Mouse (Mus musculus): ENCODE results near the gene Apela. TPM values are rescaled to one million over a fixed set of nuclear protein-coding genes. Genes with fewer than 3 reads are reported as not detected.

Gene Apela
- polyA plus RNA-seq, 1 experiment from 2014 or later, result 4.2 TPM

DNA sequence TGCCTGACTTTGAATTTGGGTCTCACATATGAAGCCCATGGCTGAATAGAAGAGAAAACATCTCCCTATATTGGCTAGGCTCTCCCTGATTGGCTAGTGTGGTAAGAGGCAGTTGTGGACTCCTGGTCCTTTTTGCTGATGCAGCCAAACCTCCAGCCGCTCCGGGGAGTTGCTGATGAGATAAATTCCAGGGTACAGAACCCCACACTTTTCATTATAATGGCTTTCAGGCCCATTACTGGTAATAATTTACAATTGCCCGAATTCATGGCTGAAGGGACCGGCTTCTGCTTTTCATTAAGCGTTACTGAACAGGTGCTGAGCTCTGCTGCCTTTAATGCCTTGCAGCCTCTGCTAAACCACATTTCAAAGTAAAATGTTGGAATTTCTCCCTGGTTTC lies 16.8 kb upstream of the Apela start:
- Histone ChIP-seq H3K27ac (no peak overlapping the region), H3K9me3 (no peaks in the 10 kb centered on the region), H3K4me1 (no peaks in the 10 kb centered on the region; the same call in 1 of the 2 replicates), H3K4me3 (no peak overlapping the region), H3K4me2 (replicated peaks) (no peak overlapping the region), H3K9ac (no peak overlapping the region), H3K36me3 (no peaks in the 10 kb centered on the region), H3K27me3 (no peaks in the 10 kb centered on the region)
- 29% methylated on average over 5 of the region's 5 CpGs for WGBS
- ATAC-seq (ENCODE audit: insufficient number of reproducible peaks, insufficient read depth, low FRiP score, low TSS enrichment), result no peak

DNA sequence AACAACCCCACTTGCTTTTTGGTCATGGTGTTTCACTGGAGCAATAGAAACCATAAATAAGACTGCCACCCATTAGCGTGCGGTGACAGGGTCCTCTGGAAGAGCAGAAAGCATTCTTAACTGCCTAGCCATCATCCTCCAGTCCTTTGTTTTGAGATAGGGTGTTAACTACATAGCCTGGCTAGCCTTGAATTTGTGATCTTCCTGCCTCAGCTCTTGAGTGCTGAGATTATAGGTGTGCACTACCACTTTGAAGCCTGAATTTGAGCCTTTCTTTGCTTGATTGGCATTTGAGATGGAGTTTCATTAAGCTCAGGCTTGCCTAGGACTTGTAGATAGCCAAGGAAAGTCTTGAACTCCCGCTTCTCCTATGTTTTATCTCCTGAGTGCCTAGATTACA lies 16.4 kb upstream of the Apela start:
- Histone ChIP-seq H3K36me3 (no peaks in the 10 kb centered on the region), H3K9ac (no peak overlapping the region), H3K27me3 (no peaks in the 10 kb centered on the region), H3K4me1 (no peaks in the 10 kb centered on the region; the same call in 1 of the 2 replicates), H3K27ac (no peak overlapping the region), H3K4me2 (replicated peaks) (no peak overlapping the region), H3K9me3 (no peaks in the 10 kb centered on the region), H3K4me3 (no peak overlapping the region)
- no peak for ATAC-seq (ENCODE audit: insufficient number of reproducible peaks, insufficient read depth, low FRiP score, low TSS enrichment)
- WGBS, result 80% methylated on average over 3 of the region's 3 CpGs

GRCm38 (mm10) chr8:65047801-65048200 lies 10.7 kb upstream of the Apela start:
- Histone ChIP-seq H3K4me2 (replicated peaks) (no peak overlapping the region), H3K9ac (no peak overlapping the region), H3K4me3 (no peak overlapping the region), H3K9me3 (no peaks in the 10 kb centered on the region), H3K4me1 (no peaks in the 10 kb centered on the region), H3K27me3 (no peaks in the 10 kb centered on the region), H3K27ac (no peak overlapping the region), H3K36me3 (no peaks in the 10 kb centered on the region)
- 83% methylated on average over 4 of the region's 4 CpGs for whole genome bisulfite sequencing
- ATAC-seq (ENCODE audit: insufficient number of reproducible peaks, insufficient read depth, low FRiP score, low TSS enrichment), result no peak

DNA sequence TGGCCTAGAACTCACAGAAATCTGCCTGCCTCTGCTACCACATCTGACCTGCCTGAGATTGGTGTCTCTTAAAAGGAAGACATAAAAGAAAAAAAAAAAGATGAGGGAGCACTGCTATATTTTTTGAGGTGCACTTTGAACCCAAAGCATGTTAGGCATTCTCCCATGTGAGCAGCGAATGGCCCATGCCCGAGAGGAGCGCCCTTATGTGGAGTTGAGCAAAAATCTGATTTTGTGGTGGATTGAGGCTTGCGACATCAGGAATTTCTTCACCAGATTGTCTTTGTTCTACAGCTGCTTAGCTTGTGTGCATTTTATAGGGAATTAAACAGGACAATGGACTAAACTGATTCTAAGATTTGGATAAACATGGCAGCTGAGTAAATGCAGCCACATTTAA lies 10.1 kb upstream of the Apela start:
- no peaks in the 10 kb centered on the region for H3K4me1 ChIP-seq
- 96% methylated on average over 4 of the region's 4 CpGs for WGBS
- ATAC-seq (ENCODE audit: insufficient number of reproducible peaks, insufficient read depth, low FRiP score, low TSS enrichment), result no peak
- H3K4me3 ChIP-seq, result no peak overlapping the region
- H3K9me3 ChIP-seq, result no peaks in the 10 kb centered on the region
- no peak overlapping the region for H3K9ac ChIP-seq
- H3K27me3 ChIP-seq, result no peaks in the 10 kb centered on the region
- no peak overlapping the region for H3K4me2 ChIP-seq (replicated peaks)
- H3K36me3 ChIP-seq, result no peaks in the 10 kb centered on the region
- H3K27ac ChIP-seq, result no peak overlapping the region

DNA sequence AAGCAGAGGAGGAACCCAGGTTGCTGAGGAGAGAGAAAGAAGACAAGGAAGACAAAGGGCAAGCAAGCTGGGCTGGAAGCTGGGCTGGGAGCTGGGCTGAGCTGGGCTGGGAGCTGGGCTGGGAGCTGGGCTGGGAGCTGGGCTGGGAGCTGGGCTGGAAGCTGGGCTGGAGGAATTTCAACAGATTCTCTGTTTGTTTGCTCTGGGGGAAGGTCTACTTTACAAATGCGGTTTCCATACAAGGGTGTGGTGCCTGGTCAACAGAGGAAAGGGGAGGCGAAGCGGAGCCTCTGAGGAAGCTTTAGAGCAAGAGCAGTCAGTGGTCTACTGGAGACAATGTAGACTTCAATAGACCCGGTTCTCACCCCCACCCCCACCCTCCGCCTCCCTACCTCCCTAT lies 9.4 kb upstream of the Apela start:
- ATAC-seq (ENCODE audit: insufficient number of reproducible peaks, insufficient read depth, low FRiP score, low TSS enrichment), result 0 out of 2 replicates have a peak, but pooled peaks have one; percentile 28
- Histone ChIP-seq H3K4me3 (no peak overlapping the region), H3K4me2 (replicated peaks) (no peak overlapping the region), H3K4me1 (no peaks in the 10 kb centered on the region), H3K27ac (no peak overlapping the region), H3K36me3 (no peaks in the 10 kb centered on the region), H3K9me3 (no peaks in the 10 kb centered on the region), H3K27me3 (no peaks in the 10 kb centered on the region), H3K9ac (no peak overlapping the region)
- 55% methylated on average over 5 of the region's 5 CpGs for WGBS

GRCm38 (mm10) chr8:65034136-65034535 lies 3.0 kb downstream of the Apela start:
- no peak overlapping the region for H3K27ac ChIP-seq
- H3K27me3 ChIP-seq, result no peaks in the 10 kb centered on the region
- no peak overlapping the region for H3K9ac ChIP-seq
- H3K4me2 ChIP-seq (replicated peaks), result no peak overlapping the region
- no peaks in the 10 kb centered on the region for H3K4me1 ChIP-seq
- no peak for ATAC-seq (ENCODE audit: insufficient number of reproducible peaks, insufficient read depth, low FRiP score, low TSS enrichment)
- 51% methylated on average over 2 of the region's 2 CpGs for WGBS
- no peaks in the 10 kb centered on the region for H3K9me3 ChIP-seq
- no peak overlapping the region for H3K4me3 ChIP-seq
- no peaks in the 10 kb centered on the region for H3K36me3 ChIP-seq

- WGBS, result 83% methylated on average over 13 of the region's 13 CpGs
These were observed 4.1 kb downstream of the Apela start for GRCm38 (mm10) chr8:65033056-65033455.

GRCm38 (mm10) chr8:65032107-65032506 lies 5.0 kb downstream of the Apela start:
- ATAC-seq (ENCODE audit: insufficient number of reproducible peaks, insufficient read depth, low FRiP score, low TSS enrichment), result no peak
- WGBS, result 100% methylated on average over 1 of the region's 1 CpGs
- Histone ChIP-seq H3K4me2 (replicated peaks) (no peak overlapping the region), H3K4me1 (no peaks in the 10 kb centered on the region), H3K27ac (no peak overlapping the region), H3K9me3 (no peaks in the 10 kb centered on the region), H3K36me3 (no peaks in the 10 kb centered on the region), H3K4me3 (no peak overlapping the region), H3K27me3 (no peaks in the 10 kb centered on the region), H3K9ac (no peak overlapping the region)

More at GRCm38 (mm10) chr8:65033056-65033455, 4.1 kb downstream of the Apela start:
- H3K27ac ChIP-seq, result no peak overlapping the region
- H3K4me1 ChIP-seq, result no peaks in the 10 kb centered on the region
- H3K9ac ChIP-seq, result no peak overlapping the region
- no peaks in the 10 kb centered on the region for H3K36me3 ChIP-seq
- H3K9me3 ChIP-seq, result no peaks in the 10 kb centered on the region
- no peak overlapping the region for H3K4me3 ChIP-seq
- H3K27me3 ChIP-seq, result no peaks in the 10 kb centered on the region
- no peak overlapping the region for H3K4me2 ChIP-seq (replicated peaks)
- no peak for ATAC-seq (ENCODE audit: insufficient number of reproducible peaks, insufficient read depth, low FRiP score, low TSS enrichment)

GRCm38 (mm10) chr8:65030735-65031485 lies 6.2 kb downstream of the Apela start:
- H3K27me3 ChIP-seq, result no peaks in the 10 kb centered on the region
- H3K4me1 ChIP-seq, result no peaks in the 10 kb centered on the region
- H3K27ac ChIP-seq, result no peak overlapping the region
- H3K9ac ChIP-seq, result no peak overlapping the region
- H3K9me3 ChIP-seq, result no peaks in the 10 kb centered on the region
- 75% methylated on average over 4 of the region's 4 CpGs for WGBS
- H3K4me2 ChIP-seq (replicated peaks), result no peak overlapping the region
- ATAC-seq (ENCODE audit: insufficient number of reproducible peaks, insufficient read depth, low FRiP score, low TSS enrichment), result no peak
- no peak overlapping the region for H3K4me3 ChIP-seq
- no peaks in the 10 kb centered on the region for H3K36me3 ChIP-seq

DNA sequence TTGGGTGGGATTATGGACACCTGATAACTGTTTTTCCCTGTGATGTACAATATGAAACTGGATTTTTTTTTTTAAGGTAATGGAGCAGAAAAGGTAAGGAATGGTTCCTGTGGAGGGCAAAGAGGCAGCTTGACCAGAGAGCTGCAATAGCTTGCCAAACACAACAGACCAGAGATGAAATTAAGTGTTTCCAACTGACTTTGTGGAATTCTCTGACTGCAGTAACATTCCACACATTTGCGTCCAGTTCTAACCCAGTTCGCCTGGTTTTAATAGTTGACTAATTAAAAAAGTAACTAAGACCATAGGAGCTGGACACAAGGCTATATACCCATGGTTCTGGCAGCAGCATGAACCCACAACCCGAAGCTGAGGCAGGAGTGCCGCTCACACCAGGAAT lies 7.4 kb downstream of the Apela start:
- no peaks in the 10 kb centered on the region for H3K4me1 ChIP-seq
- H3K9me3 ChIP-seq, result no peaks in the 10 kb centered on the region
- no peaks in the 10 kb centered on the region for H3K27me3 ChIP-seq
- no peak overlapping the region for H3K4me2 ChIP-seq (replicated peaks)
- 58% methylated on average over 4 of the region's 4 CpGs for WGBS
- H3K27ac ChIP-seq, result no peak overlapping the region
- H3K9ac ChIP-seq, result no peak overlapping the region
- ATAC-seq (ENCODE audit: insufficient number of reproducible peaks, insufficient read depth, low FRiP score, low TSS enrichment), result no peak
- no peak overlapping the region for H3K4me3 ChIP-seq
- H3K36me3 ChIP-seq, result no peaks in the 10 kb centered on the region

DNA sequence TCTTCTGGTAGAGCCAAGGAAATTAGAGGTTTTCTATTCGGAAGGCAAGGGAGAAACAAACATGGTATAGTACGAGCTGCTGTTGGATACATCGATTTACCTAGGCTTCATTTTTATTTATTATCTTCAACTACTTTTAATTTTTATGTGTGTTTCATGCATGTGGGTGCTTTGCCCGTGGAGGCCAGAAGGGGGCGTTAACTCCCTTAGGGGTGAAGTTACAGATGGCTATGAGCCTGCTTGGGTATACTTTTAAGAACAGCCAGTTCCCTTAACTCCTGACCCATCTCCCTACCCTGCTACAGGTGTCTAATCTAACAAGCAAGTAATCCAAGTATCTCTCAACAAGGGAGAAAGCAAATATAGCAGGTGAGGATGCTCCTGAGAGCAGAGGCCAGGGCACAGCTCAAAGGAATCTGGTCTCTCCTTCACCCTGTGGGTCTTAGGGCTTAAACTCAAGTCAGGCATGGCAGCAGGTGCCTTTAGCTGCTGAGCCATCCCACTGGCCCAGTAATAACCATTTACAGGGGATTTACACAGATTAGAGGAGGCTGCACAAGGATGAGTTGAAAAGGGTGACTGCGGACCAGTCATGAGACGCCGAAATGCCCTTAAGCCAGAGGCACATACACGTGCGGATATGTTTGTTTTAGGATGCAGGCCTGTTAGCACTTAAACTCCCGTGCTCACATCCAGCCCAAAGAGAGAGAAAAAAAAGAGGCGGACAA lies 8.0 kb downstream of the Apela start:
- no peak overlapping the region for H3K4me3 ChIP-seq
- WGBS, result 67% methylated on average over 12 of the region's 12 CpGs

DNA sequence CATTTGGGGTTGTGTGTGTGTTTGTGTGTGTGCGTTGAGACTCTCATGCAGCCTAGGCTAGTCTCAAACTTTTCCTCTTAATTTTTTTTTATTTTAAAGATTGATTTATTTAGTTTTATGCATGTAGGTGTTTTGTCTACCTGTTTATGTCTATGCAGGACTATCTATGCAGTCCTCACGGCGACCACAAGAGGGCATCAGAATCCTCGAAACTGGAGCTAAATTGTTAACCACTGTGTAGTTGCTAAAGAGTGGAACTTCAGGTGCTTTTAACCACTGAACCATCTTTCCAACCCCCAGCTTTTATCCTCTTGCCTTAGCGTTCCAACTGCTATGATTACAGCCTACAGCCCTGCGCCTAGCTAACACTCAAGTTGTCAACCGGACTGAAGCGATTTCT lies 14.7 kb downstream of the Apela start:
- no peak overlapping the region for H3K27ac ChIP-seq
- H3K4me1 ChIP-seq, result no peaks in the 10 kb centered on the region
- H3K9me3 ChIP-seq, result no peaks in the 10 kb centered on the region
- H3K36me3 ChIP-seq, result no peaks in the 10 kb centered on the region
- no peak overlapping the region for H3K4me2 ChIP-seq (replicated peaks)
- H3K4me3 ChIP-seq, result no peak overlapping the region
- no peak overlapping the region for H3K9ac ChIP-seq
- WGBS, result 46% methylated on average over 8 of the region's 8 CpGs
- H3K27me3 ChIP-seq, result no peaks in the 10 kb centered on the region
- ATAC-seq (ENCODE audit: insufficient number of reproducible peaks, insufficient read depth, low FRiP score, low TSS enrichment), result peak; percentile 35; the same call in 1 of the 2 replicates

More for the DNA sequence above, 8.0 kb downstream of the Apela start:
- Histone ChIP-seq H3K9ac (no peak overlapping the region), H3K9me3 (no peaks in the 10 kb centered on the region), H3K4me2 (replicated peaks) (no peak overlapping the region), H3K4me1 (no peaks in the 10 kb centered on the region), H3K27me3 (no peaks in the 10 kb centered on the region), H3K27ac (no peak overlapping the region), H3K36me3 (no peaks in the 10 kb centered on the region)
- ATAC-seq (ENCODE audit: insufficient number of reproducible peaks, insufficient read depth, low FRiP score, low TSS enrichment), result no peak

All from embryonic facial prominence, embryonic 12.5 days (tissue).